Mouse (Mus musculus): ENCODE measurements around the gene Adig. TPM values are rescaled to one million over a fixed set of nuclear protein-coding genes. Genes with fewer than 3 reads are reported as not detected.

Adig gene
- polyA plus RNA-seq, 2 experiments = not detected

DNA sequence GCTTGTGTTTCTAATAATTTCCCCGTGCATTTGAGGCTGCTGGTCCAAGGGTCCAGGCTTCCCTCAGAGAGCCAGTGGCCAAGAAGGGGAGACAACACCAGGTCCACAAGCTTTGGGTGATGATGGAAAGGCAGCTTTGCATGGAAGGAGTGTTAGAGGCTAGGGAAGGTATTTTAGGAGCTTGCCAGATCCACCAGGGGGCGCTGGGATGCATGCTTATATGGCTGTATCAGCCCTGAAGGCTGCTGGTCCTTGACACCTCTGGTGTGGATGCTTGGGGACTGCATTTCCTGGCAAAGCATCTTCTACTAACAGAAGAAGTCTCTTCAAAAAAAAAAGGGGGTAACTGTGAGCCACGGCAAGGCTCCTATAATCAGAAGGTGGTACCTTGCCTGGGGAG is 47.7 kb downstream of the Adig start:
- no peak overlapping the region for H3K4me2 ChIP-seq (ENCODE audit: low read depth)
- 3% methylated on average over 3 of the region's 3 CpGs for WGBS (ENCODE audit: insufficient replicate concordance)
- no peaks in the 10 kb centered on the region for H3K9me3 ChIP-seq (ENCODE audit: control insufficient read depth, low read length)
- no peak overlapping the region for H3K4me3 ChIP-seq (ENCODE audit: insufficient read depth in 1 of 2, low read depth in 2 of 2, low read length in 2 of 2)
- ATAC-seq (ENCODE audit: insufficient read depth) (no peak), DNase-seq (ENCODE audit: low read depth in 3 of 3, low spot score in 3 of 3) (peak; percentile 27 to 35 (median 30))
- TF ChIP-seq CTCF (IDR thresholded peaks at IDR 0.05; ENCODE audit: low read depth) (peak; percentile 88), EP300 (IDR thresholded peaks at IDR 0.05; ENCODE audit: low read depth) (no peak)
- H3K27me3 ChIP-seq (ENCODE audit: control insufficient read depth, insufficient read depth, low read length) = peaks cover 16% of the 10 kb centered on the region
- no peaks in the 10 kb centered on the region for H3K36me3 ChIP-seq (replicated peaks; ENCODE audit: control insufficient read depth, insufficient read depth, low read depth)
- H3K27ac ChIP-seq = no peak overlapping the region
- H3K4me1 ChIP-seq (replicated peaks; ENCODE audit: control insufficient read depth in 2 of 2, insufficient read depth in 2 of 2, low read length in 1 of 2) = no peaks in the 10 kb centered on the region
- no peak overlapping the region for H3K9ac ChIP-seq (replicated peaks)

DNA sequence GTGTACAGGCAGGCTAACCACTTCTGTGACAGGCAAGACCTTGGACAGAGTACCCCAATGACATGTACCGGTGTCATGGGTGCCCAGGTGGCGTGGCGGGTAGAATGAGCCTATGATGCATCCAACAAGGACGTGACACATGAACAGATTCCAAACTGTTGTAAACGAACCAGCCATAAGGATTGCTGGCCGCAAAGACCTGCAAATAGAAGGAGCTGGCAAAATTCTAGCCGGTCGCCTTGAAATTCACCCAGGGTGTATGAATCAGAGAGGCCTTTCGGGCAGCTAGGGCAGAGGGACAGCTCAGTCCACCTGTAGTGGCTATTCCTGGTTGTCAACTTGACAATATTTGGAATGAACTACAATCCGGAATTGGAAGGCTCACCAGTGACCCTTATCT is 52.0 kb downstream of the Adig start:
- Histone ChIP-seq H3K9me3 (ENCODE audit: control insufficient read depth, low read length) (no peaks in the 10 kb centered on the region), H3K4me1 (replicated peaks; ENCODE audit: control insufficient read depth in 2 of 2, insufficient read depth in 2 of 2, low read length in 1 of 2) (no peaks in the 10 kb centered on the region), H3K27ac (no peak overlapping the region), H3K4me3 (ENCODE audit: insufficient read depth in 1 of 2, low read depth in 2 of 2, low read length in 2 of 2) (no peak overlapping the region), H3K4me2 (ENCODE audit: low read depth) (no peak overlapping the region), H3K9ac (replicated peaks) (no peak overlapping the region), H3K36me3 (replicated peaks; ENCODE audit: control insufficient read depth, insufficient read depth, low read depth) (no peaks in the 10 kb centered on the region), H3K27me3 (ENCODE audit: control insufficient read depth, insufficient read depth, low read length) (peaks cover 19% of the 10 kb centered on the region)
- no peak for TF ChIP-seq CTCF (IDR thresholded peaks at IDR 0.05; ENCODE audit: low read depth)
- TF ChIP-seq EP300 (IDR thresholded peaks at IDR 0.05; ENCODE audit: low read depth) = no peak
- 14% methylated on average over 10 of the region's 10 CpGs for WGBS (ENCODE audit: insufficient replicate concordance)
- DNase-seq (ENCODE audit: low read depth in 3 of 3, low spot score in 3 of 3) (no peak), ATAC-seq (ENCODE audit: insufficient read depth) (no peak)

DNA sequence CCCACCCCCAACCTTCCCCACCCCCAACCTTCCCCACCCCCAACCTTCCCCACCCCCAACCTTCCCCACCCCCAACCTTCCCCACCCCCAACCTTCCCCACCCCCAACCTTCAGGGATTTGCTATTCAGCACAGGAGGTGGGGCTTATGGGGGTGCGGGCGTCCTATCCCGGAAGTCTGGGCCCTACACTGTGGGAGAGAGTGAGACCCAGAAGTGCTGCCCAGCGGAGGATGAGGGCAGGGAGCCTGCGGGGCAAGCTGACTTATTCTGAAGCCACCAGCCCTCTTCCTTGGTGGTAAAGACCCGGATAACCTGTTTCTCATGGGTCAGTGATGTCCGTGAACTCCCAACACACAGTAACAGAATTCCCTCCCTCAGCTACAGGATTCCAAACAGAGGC is 52.8 kb downstream of the Adig start:
- no peaks in the 10 kb centered on the region for H3K36me3 ChIP-seq (replicated peaks; ENCODE audit: control insufficient read depth, insufficient read depth, low read depth)
- no peak overlapping the region for H3K4me3 ChIP-seq (ENCODE audit: insufficient read depth in 1 of 2, low read depth in 2 of 2, low read length in 2 of 2)
- no peak overlapping the region for H3K27ac ChIP-seq
- peaks cover 19% of the 10 kb centered on the region for H3K27me3 ChIP-seq (ENCODE audit: control insufficient read depth, insufficient read depth, low read length)
- DNase-seq (ENCODE audit: low read depth in 3 of 3, low spot score in 3 of 3) (no peak), ATAC-seq (ENCODE audit: insufficient read depth) (no peak)
- no peaks in the 10 kb centered on the region for H3K9me3 ChIP-seq (ENCODE audit: control insufficient read depth, low read length)
- no peak overlapping the region for H3K9ac ChIP-seq (replicated peaks)
- TF ChIP-seq CTCF (IDR thresholded peaks at IDR 0.05; ENCODE audit: low read depth) (no peak), EP300 (IDR thresholded peaks at IDR 0.05; ENCODE audit: low read depth) (no peak)
- WGBS (ENCODE audit: insufficient replicate concordance) = 3% methylated on average over 7 of the region's 7 CpGs
- no peak overlapping the region for H3K4me2 ChIP-seq (ENCODE audit: low read depth)
- H3K4me1 ChIP-seq (replicated peaks; ENCODE audit: control insufficient read depth in 2 of 2, insufficient read depth in 2 of 2, low read length in 1 of 2) = no peaks in the 10 kb centered on the region

DNA sequence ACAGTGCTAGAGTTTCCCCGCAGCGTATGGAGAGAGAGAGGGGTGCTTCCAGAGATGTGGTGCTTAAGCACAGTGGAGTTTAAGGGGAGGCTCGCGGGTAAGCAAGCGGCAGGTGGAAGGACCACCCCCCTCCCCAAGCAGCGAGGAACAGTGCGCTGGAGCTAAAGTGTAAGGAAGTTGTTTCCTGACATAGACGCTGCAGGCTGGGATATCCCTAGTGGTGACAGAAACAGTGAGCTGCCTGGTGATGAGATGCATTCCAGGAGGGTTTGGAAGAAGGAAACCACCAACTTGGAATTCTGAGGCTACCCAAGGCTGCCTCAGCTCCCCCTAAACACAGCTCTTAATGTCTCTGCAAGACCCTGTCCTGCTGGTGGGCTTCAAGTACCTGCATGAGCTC is 53.4 kb downstream of the Adig start:
- H3K4me3 ChIP-seq (ENCODE audit: insufficient read depth in 1 of 2, low read depth in 2 of 2, low read length in 2 of 2) = no peak overlapping the region
- H3K27ac ChIP-seq = no peak overlapping the region
- DNase-seq (ENCODE audit: low read depth in 3 of 3, low spot score in 3 of 3) (no peak), ATAC-seq (ENCODE audit: insufficient read depth) (no peak)
- peaks cover 19% of the 10 kb centered on the region for H3K27me3 ChIP-seq (ENCODE audit: control insufficient read depth, insufficient read depth, low read length)
- no peak overlapping the region for H3K9ac ChIP-seq (replicated peaks)
- peak overlapping the region; percentile 1; the same call in 1 of the 2 replicates for H3K4me2 ChIP-seq (ENCODE audit: low read depth)
- no peaks in the 10 kb centered on the region for H3K36me3 ChIP-seq (replicated peaks; ENCODE audit: control insufficient read depth, insufficient read depth, low read depth)
- TF ChIP-seq CTCF (IDR thresholded peaks at IDR 0.05; ENCODE audit: low read depth) = no peak
- 3% methylated on average over 8 of the region's 8 CpGs for WGBS (ENCODE audit: insufficient replicate concordance)
- no peaks in the 10 kb centered on the region for H3K4me1 ChIP-seq (replicated peaks; ENCODE audit: control insufficient read depth in 2 of 2, insufficient read depth in 2 of 2, low read length in 1 of 2)
- H3K9me3 ChIP-seq (ENCODE audit: control insufficient read depth, low read length) = no peaks in the 10 kb centered on the region

DNA sequence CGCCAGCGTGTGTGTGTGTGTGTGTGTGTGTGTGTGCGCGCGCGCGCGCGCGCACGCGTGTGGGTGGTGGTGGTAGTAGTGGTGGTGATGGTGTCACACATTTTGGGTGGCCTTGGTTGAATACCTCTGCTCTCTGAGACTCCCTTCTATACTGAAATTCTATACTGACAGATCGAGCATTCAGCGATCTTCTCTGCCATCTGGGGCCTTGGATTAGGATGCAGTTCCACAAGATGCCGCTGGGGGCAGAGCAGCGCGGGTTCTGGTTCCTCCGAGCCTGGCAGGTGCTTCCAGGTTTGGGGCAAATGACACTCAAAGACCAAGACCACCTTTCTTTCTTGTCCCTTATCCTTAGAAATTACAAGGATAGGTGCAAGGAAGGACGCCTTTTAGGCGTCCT is 53.8 kb downstream of the Adig start:
- peaks cover 19% of the 10 kb centered on the region for H3K27me3 ChIP-seq (ENCODE audit: control insufficient read depth, insufficient read depth, low read length)
- H3K9me3 ChIP-seq (ENCODE audit: control insufficient read depth, low read length) = no peaks in the 10 kb centered on the region
- H3K4me3 ChIP-seq (ENCODE audit: insufficient read depth in 1 of 2, low read depth in 2 of 2, low read length in 2 of 2) = no peak overlapping the region
- 1% methylated on average over 20 of the region's 20 CpGs for WGBS (ENCODE audit: insufficient replicate concordance)
- peak; percentile 92 for TF ChIP-seq CTCF (IDR thresholded peaks at IDR 0.05; ENCODE audit: low read depth)
- TF ChIP-seq EP300 (IDR thresholded peaks at IDR 0.05; ENCODE audit: low read depth) = no peak
- no peaks in the 10 kb centered on the region for H3K36me3 ChIP-seq (replicated peaks; ENCODE audit: control insufficient read depth, insufficient read depth, low read depth)
- no peak overlapping the region for H3K27ac ChIP-seq
- no peaks in the 10 kb centered on the region for H3K4me1 ChIP-seq (replicated peaks; ENCODE audit: control insufficient read depth in 2 of 2, insufficient read depth in 2 of 2, low read length in 1 of 2)
- peak overlapping the region; percentile 1; the same call in 1 of the 2 replicates for H3K4me2 ChIP-seq (ENCODE audit: low read depth)
- H3K9ac ChIP-seq (replicated peaks) = no peak overlapping the region
- DNase-seq (ENCODE audit: low read depth in 3 of 3, low spot score in 3 of 3) (peak in 2 of 3 experiments; percentile 7 to 17), ATAC-seq (ENCODE audit: insufficient read depth) (no peak)
